8 mouse cellular contexts compared by ENCODE assay signal in genomic region chr11:69766872-69767624, GRCm38 (mm10). TPM values are rescaled to one million over a fixed set of nuclear protein-coding genes. Genes with fewer than 3 reads are reported as not detected.
DNase-seq lines count a peak whose midpoint lies in the region; ATAC-seq and TF ChIP-seq lines count a peak whose summit lies in the region.

No protein-coding gene starts in this region.

- no peak for TF ChIP-seq POLR2A in olfactory bulb, adult 2 months (IDR thresholded peaks at IDR 0.05; ENCODE audit: insufficient read depth, low read depth, low read length)

- peak overlapping the region; percentile 80 for H3K4me3 ChIP-seq in neural tube, embryonic 11.5 days (ENCODE audit: low read depth, low read length)
- peak overlapping the region; percentile 95 for H3K4me3 ChIP-seq in heart, embryonic 16.5 days (ENCODE audit: low read length)
- peak overlapping the region; percentile 87 for H3K4me3 ChIP-seq in liver, embryonic 11.5 days (ENCODE audit: low read depth, low read length)
- peak overlapping the region; percentile 99 for H3K4me3 ChIP-seq in olfactory bulb, adult 2 months (ENCODE audit: insufficient read depth, low read depth, low read length)

- ATAC-seq in neural tube, embryonic 11.5 days (ENCODE audit: insufficient read depth, low FRiP score, low TSS enrichment) = no peak
- ATAC-seq in heart, embryonic 16.5 days (replicated peaks; ENCODE audit: extremely low read depth, insufficient read depth, low FRiP score) = no peak
- ATAC-seq in liver, embryonic 11.5 days (replicated peaks; ENCODE audit: low FRiP score) = no peak

- H3K27ac ChIP-seq in neural tube, embryonic 11.5 days (ENCODE audit: low read depth, low read length) = no peak overlapping the region
- peak overlapping the region; percentile 93 for H3K27ac ChIP-seq in heart, embryonic 16.5 days (ENCODE audit: low read length)
- H3K27ac ChIP-seq in liver, embryonic 11.5 days (ENCODE audit: low read depth, low read length) = no peak overlapping the region
- peak overlapping the region; percentile 63 for H3K27ac ChIP-seq in olfactory bulb, adult 2 months (ENCODE audit: insufficient read depth, low read depth, low read length)

- peak overlapping the region; percentile 89 for H3K4me2 ChIP-seq in neural tube, embryonic 11.5 days (ENCODE audit: low read depth)
- H3K4me2 ChIP-seq in heart, embryonic 16.5 days (ENCODE audit: low read depth, low read length) = peak overlapping the region; percentile 77
- peak overlapping the region; percentile 96 for H3K4me2 ChIP-seq in liver, embryonic 11.5 days

- H3K27me3 ChIP-seq in neural tube, embryonic 11.5 days (ENCODE audit: control insufficient read depth, insufficient read depth, low read length) = no peaks in the 10 kb centered on the region
- H3K27me3 ChIP-seq in heart, embryonic 16.5 days (ENCODE audit: control insufficient read depth, insufficient read depth, low read length) = no peaks in the 10 kb centered on the region
- no peaks in the 10 kb centered on the region for H3K27me3 ChIP-seq in liver, embryonic 11.5 days (replicated peaks; ENCODE audit: control insufficient read depth, insufficient read depth, low read length)

- DNase-seq in neural tube, embryonic 11.5 days (ENCODE audit: low spot score) = no peak
- no peak for DNase-seq in neural tube, embryonic 10.5 days (ENCODE audit: extremely low spot score, low spot score)
- no peak for DNase-seq in liver, embryonic 11.5 days (ENCODE audit: low spot score)
- DNase-seq in thymus, postnatal 4 days = no peak
- DNase-seq in spleen, postnatal 14 days (ENCODE audit: low spot score in 2 of 2) = no peak
- DNase-seq in cerebellum, postnatal 36 days = no peak

- no peaks in the 10 kb centered on the region; the same call in 1 of the 2 replicates for H3K4me1 ChIP-seq in neural tube, embryonic 11.5 days (ENCODE audit: control insufficient read depth, insufficient read depth, low read length)
- peaks cover 10% of the 10 kb centered on the region; the same call in 1 of the 2 replicates for H3K4me1 ChIP-seq in heart, embryonic 16.5 days (ENCODE audit: control insufficient read depth, insufficient read depth, low read length)
- H3K4me1 ChIP-seq in liver, embryonic 11.5 days (replicated peaks; ENCODE audit: control insufficient read depth, insufficient read depth, low read length) = peaks cover 14% of the 10 kb centered on the region
- H3K4me1 ChIP-seq in olfactory bulb, adult 2 months (ENCODE audit: control insufficient read depth, insufficient read depth, low read length) = peaks cover 23% of the 10 kb centered on the region

- H3K36me3 ChIP-seq in neural tube, embryonic 11.5 days (ENCODE audit: control insufficient read depth, insufficient read depth, low read length) = no peaks in the 10 kb centered on the region
- no peaks in the 10 kb centered on the region for H3K36me3 ChIP-seq in heart, embryonic 16.5 days (ENCODE audit: control insufficient read depth, insufficient read depth)
- H3K36me3 ChIP-seq in liver, embryonic 11.5 days (ENCODE audit: control insufficient read depth, insufficient read depth, low read length) = no peaks in the 10 kb centered on the region

- WGBS in neural tube, embryonic 11.5 days = 66% methylated on average over 13 of the region's 13 CpGs
- 46% methylated on average over 13 of the region's 13 CpGs for WGBS in heart, embryonic 16.5 days
- 64% methylated on average over 13 of the region's 13 CpGs for WGBS in liver, embryonic 11.5 days
- WGBS in olfactory bulb, adult 2 months = 47% methylated on average over 13 of the region's 13 CpGs

- no peaks in the 10 kb centered on the region for H3K9me3 ChIP-seq in neural tube, embryonic 11.5 days (ENCODE audit: control insufficient read depth, low read length)
- no peaks in the 10 kb centered on the region for H3K9me3 ChIP-seq in heart, embryonic 16.5 days (replicated peaks; ENCODE audit: control insufficient read depth, low read length)
- H3K9me3 ChIP-seq in liver, embryonic 11.5 days (ENCODE audit: control insufficient read depth, low read length) = no peaks in the 10 kb centered on the region

- no peak overlapping the region for H3K9ac ChIP-seq in neural tube, embryonic 11.5 days (ENCODE audit: low read length)
- H3K9ac ChIP-seq in heart, embryonic 16.5 days (ENCODE audit: low read length) = peak overlapping the region; percentile 98
- peak overlapping the region; percentile 7; the same call in 1 of the 2 replicates for H3K9ac ChIP-seq in liver, embryonic 11.5 days (ENCODE audit: low read depth, low read length)

- no peak for TF ChIP-seq CTCF in olfactory bulb, adult 2 months (IDR thresholded peaks at IDR 0.05; ENCODE audit: insufficient read depth, low read depth, low read length)

RNA-seq across cellular contexts. Expression of gene Zbtb4, which starts 1.3 kb away (rescaled TPM):
- polyA plus RNA-seq in neural tube, embryonic 11.5 days (2014; fragmentation: Nextera tagmentation; extraction: Ambion mirVana) = 0.99 and 1.3 TPM in 2 replicates
- 3.6 TPM in 2 replicates for polyA plus RNA-seq in heart, embryonic 16.5 days (2015; fragmentation: Nextera tagmentation; extraction: Ambion mirVana)
- 0.90 and 1.0 TPM in 2 replicates for polyA plus RNA-seq in liver, embryonic 11.5 days (2014; fragmentation: Nextera tagmentation; extraction: Ambion mirVana)
- 250 TPM in 1 of 2 replicates, not detected in the other for polyA plus RNA-seq in olfactory bulb, adult 2 months (2012; ENCODE audit: insufficient read depth, insufficient read length, low replicate concordance, missing spikeins)

RNA-seq across cellular contexts. Expression of gene Slc35g3, which starts 5.3 kb away (rescaled TPM):
- not detected in 2 replicates for polyA plus RNA-seq in neural tube, embryonic 11.5 days (2014; fragmentation: Nextera tagmentation; extraction: Ambion mirVana)
- polyA plus RNA-seq in heart, embryonic 16.5 days (2015; fragmentation: Nextera tagmentation; extraction: Ambion mirVana) = 0.16 and 0.18 TPM in 2 replicates
- not detected in 2 replicates for polyA plus RNA-seq in liver, embryonic 11.5 days (2014; fragmentation: Nextera tagmentation; extraction: Ambion mirVana)
- polyA plus RNA-seq in olfactory bulb, adult 2 months (2012; ENCODE audit: insufficient read depth, insufficient read length, low replicate concordance, missing spikeins) = not detected in 2 replicates

RNA-seq across cellular contexts. Expression of gene Polr2a, which starts 8.6 kb away (rescaled TPM):
- polyA plus RNA-seq in neural tube, embryonic 11.5 days (2014; fragmentation: Nextera tagmentation; extraction: Ambion mirVana) = 65.0 and 65.3 TPM in 2 replicates
- polyA plus RNA-seq in heart, embryonic 16.5 days (2015; fragmentation: Nextera tagmentation; extraction: Ambion mirVana) = 13.8 and 16.9 TPM in 2 replicates
- polyA plus RNA-seq in liver, embryonic 11.5 days (2014; fragmentation: Nextera tagmentation; extraction: Ambion mirVana) = 46.1 and 48.9 TPM in 2 replicates
- polyA plus RNA-seq in olfactory bulb, adult 2 months (2012; ENCODE audit: insufficient read depth, insufficient read length, low replicate concordance, missing spikeins) = 105 TPM in 2 replicates

RNA-seq across cellular contexts. Expression of gene Chrnb1, which starts 28.7 kb away (rescaled TPM):
- 4.2 and 6.2 TPM in 2 replicates for polyA plus RNA-seq in neural tube, embryonic 11.5 days (2014; fragmentation: Nextera tagmentation; extraction: Ambion mirVana)
- polyA plus RNA-seq in heart, embryonic 16.5 days (2015; fragmentation: Nextera tagmentation; extraction: Ambion mirVana) = 5.8 and 6.0 TPM in 2 replicates
- polyA plus RNA-seq in liver, embryonic 11.5 days (2014; fragmentation: Nextera tagmentation; extraction: Ambion mirVana) = 1.3 and 1.4 TPM in 2 replicates
- polyA plus RNA-seq in olfactory bulb, adult 2 months (2012; ENCODE audit: insufficient read depth, insufficient read length, low replicate concordance, missing spikeins) = not detected in 2 replicates

RNA-seq across cellular contexts. Expression of gene Fgf11, which starts 34.6 kb away (rescaled TPM):
- 2.0 and 3.0 TPM in 2 replicates for polyA plus RNA-seq in neural tube, embryonic 11.5 days (2014; fragmentation: Nextera tagmentation; extraction: Ambion mirVana)
- 2.2 and 3.0 TPM in 2 replicates for polyA plus RNA-seq in heart, embryonic 16.5 days (2015; fragmentation: Nextera tagmentation; extraction: Ambion mirVana)
- polyA plus RNA-seq in liver, embryonic 11.5 days (2014; fragmentation: Nextera tagmentation; extraction: Ambion mirVana) = 1.2 TPM in 2 replicates
- polyA plus RNA-seq in olfactory bulb, adult 2 months (2012; ENCODE audit: insufficient read depth, insufficient read length, low replicate concordance, missing spikeins) = not detected in 2 replicates

Comparison
In these comparisons a context has a peak if more than half of its experiments do, and no peak if none do; other contexts are left out.
1. H3K27ac ChIP-seq: peak in heart, embryonic 16.5 days (single experiment) and olfactory bulb, adult 2 months (single experiment); none in neural tube, embryonic 11.5 days (single experiment) and liver, embryonic 11.5 days (single experiment).
2. Peak in every context shown above with its lines, with median percentiles within 50 percentile points of each other: H3K4me2 ChIP-seq and H3K4me3 ChIP-seq.